Mouse (Mus musculus): ENCODE measurements at regions not wholly inside any gene's neighbourhood (a gene's known extent, or its start where the extent isn't known, plus 50 kb on each side); places are given as distances from the start of the nearest gene placed in this dataset.
A peak's percentile ranks its signal among the peaks of the same experiment; 100 is the strongest.

DNA sequence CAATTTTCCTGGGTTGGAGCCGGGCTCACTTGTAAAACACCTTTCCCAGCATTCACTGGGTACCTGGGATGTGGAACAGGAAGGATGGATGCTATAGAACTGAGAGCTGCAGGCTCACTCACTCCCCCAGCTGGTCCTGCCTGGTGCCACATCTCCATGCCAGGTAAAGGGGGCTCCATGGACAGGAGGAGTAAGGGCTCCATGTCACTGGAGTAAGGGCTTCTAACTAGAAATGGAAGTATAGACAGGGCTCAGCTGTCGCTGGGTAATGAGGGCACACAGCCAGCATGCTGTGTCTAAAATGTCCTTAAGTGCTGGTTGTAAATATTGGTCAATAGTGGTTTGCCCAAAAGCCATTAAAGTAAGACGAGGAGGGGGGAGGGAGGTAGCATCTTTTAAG is 99.4 kb upstream of the Gpr12 start:
- DNase-seq = no peak

DNA sequence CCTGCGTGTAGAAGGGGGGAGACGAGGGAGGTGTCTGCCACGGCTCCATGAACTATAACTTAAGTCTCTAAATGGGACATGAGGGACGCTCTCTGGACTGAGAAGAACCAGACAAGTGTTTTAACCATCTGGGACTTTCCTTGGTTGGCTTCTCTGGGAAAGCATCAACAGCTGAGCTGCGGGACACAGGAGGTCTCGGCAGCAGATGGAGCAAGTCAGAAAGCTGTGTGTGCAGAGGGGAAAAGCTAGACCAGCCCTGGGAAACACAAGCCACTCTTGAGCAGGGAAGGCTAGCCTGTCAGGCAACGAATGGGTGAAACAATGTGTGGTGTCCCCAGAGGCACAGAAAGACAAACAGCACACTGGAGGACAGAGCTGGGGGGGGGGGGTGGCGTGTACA is 98.5 kb upstream of the Gpr12 start:
- DNase-seq = no peak

DNA sequence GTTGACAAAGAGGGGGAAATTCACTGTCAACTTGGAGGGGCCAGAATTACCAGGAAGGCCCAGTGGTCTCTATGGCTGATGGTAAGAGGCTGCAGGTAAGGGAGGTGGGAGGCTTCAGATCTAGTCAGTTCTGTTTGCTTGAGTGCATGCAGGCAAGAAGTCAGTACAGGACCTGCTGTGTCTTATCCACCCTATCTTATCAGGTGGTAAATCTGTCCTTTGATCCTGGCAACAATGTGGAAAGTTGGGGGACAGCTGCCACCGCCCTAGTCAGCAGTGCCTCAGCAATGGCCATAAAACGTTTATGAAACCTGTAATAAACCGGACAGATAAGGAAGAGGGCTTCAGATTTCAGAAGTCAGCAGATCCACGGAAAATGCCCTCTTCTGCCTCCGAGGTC is 97.9 kb upstream of the Gpr12 start:
- no peak for DNase-seq

DNA sequence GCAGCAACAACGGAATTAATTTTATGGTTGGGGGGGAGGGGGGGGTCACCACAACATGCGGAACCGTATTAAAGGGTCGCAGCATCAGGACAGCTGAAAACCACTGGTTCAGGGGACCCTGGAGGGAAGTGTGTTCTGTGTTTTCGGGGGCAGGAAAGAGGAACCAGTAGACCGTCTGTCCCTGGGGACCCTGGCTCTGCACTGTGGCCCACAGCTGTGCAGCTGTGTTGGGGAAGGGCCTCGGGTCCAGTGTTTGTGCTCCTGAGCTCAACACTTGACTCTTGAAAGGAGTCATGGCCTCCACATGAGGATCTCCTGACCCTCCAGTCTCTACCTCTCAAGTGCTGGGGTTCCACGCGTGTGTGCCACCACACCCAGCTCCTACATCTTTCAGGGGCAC is 96.5 kb upstream of the Gpr12 start:
- DNase-seq = no peak

DNA sequence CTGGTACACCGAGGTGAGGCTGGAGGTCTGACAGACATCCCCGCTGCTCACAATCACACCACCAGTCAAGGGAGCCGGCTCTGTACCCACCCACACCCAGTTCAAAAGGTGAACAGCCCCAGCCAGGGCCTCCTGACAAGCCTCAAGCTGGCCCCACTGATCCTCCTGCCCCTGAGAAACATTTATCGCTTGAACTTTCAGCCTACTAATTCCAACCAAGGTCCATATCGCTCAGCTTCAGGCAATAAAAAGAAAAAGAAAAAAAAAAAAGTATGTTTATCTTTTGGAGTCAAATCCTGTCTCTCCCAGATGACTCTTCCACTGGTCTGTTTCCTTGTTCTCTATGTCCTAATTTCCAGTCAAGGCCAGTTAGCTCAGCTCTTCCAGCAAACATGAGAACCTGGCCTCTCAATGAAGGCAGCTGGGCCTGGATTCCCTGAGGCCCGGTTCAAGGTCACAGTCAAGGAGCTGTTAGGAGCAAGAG is 94.2 kb upstream of the Gpr12 start:
- no peak for DNase-seq

DNA sequence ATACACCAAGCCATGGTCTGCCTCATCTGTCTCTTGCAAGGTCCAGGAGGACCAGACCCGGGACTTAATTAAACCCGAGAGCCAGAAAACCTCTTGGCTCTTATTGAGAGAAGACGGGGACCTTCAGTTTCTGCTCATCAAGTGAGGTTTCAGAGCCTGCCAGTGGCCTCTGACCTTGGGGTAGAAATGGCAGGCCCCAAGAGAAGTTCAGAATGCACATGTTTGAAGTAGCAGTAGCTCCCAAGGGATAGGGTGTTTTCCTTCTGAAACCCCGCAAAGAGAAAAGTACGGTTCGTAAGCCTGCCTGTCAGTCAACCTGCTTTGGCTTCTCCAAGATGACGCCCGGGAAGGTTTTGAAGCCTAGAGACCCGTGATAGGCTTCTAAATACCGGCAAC is 93.7 kb upstream of the Gpr12 start:
- no peak for DNase-seq

DNA sequence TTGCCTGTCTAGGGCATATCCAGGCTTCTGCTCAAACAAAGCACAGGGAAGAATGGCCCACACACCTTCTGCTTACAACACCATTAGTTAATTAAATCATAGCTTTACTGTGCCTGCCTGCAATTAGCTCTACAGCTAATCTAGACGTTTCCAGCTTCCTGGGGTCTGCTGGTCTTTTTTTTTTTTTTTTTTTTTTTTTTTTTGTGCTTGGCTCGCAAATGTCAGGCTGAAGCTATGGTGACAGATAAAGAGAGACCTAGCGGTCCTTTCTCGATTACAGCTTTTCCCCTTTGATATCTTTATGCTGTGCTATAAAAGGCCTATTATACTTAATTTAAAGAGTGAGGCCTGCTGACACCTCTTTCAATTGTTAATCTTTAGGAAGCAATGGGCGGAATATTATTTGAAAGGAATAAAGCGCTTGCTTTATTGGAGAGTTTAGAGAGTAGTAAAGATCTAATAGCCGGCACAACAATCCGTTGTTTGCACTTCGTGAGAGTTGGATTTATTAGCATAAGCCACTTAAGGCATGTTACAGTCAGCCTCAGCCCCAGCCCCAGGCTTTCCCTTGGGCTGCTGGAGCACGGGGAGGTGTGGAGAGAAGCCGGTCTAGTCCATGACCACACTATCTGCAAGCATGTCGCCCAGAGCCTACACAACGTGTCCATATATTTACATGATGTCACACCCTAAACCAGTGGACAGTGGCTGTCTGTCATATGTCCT is 93.2 kb upstream of the Gpr12 start:
- DNase-seq = no peak

DNA sequence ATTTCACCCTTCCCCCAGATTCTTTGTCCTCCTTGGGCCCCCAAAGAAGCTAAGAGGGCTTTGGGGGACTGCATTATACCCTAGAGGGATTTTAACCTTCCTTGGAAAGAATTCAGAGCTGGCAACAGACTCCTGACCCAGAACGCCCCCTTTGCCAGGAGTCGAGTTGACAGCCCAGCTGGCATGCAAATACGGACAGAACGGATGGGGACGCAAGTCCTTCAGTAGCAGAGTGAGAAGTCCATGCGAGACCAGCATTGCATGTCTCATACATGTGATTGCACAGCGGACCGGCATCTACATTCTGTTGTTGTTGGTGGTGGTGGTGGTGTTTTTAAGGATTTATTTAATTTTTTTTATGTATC is 92.1 kb upstream of the Gpr12 start:
- DNase-seq = no peak

DNA sequence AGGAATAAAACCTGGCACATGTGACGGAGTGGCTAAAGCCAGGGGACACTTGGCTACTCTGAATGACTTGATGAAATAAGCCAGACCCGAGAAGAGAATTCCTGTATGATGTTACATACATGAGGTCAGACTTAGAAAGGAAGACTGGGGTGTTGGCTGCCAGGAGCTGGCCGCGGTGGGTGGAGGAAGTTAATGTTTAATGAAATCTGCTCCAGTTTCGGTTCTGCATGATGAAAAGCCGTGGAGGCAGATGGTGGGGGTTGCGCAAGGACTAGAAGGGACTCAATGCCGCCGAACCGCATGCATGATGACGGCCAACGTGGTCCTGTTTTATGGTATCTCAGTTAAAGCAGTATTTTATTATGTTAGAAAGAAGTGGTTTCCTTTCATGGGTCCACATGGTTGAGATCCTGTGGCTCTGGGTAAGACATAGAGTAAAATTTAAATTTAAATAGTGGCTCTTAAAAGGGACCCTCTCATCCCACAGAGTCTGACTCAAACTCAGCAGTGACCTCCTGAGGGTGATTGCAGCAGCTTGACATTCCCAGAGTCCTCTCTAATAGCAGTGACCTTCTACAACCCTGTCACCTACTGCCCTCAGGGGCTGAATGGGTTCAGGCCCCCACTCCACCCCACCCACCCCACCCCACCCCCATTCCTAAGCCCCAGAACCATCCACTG is 91.6 kb upstream of the Gpr12 start:
- peak in 1 of 2 experiments; percentile 13 for DNase-seq

DNA sequence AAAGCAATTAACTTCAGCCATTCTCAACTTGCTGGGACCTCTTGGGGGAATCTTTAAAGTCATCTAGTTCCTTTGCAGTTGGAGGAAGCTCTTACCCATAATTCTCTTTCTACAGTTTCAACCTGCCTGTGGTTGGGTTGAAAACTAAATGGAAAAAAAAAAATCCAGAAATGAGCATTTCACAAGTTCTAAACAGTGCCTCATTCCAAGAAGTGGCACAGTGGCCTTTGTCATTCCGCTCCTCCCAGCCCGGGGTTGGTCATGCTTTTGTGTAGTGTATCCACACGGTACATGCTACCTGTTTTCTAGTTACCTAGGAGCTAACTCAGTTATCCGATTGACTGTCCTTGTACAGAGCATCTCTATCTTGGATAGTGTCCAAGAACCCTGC is 90.8 kb upstream of the Gpr12 start:
- no peak for DNase-seq

DNA sequence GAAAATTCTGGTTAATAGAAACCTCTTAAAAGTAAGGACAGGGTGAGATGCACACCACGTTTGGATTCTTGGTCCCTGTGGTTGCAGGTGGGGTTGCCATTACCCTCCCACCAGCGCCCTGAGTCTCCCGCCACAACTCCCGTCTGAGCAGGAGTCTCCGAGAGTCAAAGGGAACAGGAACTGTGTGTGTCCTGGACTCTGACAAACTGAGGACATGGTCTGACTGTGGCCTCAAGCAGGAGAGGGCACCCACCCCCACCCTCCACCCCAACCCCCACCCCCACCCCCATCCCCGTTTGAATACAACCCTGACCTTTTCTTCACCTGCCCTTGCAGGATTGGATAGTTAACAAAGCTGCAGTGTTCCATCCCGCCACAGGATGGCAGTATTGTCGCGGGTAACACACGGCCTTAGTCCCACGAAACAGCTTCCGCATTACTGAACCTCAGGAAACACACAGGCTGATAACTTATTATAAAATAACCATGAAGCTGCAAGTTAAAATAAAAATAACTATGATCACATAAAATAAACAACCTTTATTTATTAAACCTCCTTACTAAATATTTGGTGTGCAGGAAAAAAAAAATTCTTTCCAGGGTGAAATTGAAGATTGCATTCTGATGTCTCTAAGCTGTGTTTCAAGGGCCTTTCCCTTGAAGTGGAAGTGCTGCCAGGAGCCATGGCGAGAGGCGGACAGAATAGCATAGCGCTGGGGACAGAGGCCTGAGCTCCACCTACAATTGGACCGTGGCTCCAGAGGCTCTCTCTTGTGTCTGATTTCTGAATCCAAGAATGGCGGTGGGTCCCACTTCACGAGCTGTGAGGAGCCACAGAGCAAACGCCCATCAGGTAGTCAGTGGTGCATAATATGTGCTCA is 90.2 kb upstream of the Gpr12 start:
- peak in 1 of 2 experiments; percentile 22 for DNase-seq

DNA sequence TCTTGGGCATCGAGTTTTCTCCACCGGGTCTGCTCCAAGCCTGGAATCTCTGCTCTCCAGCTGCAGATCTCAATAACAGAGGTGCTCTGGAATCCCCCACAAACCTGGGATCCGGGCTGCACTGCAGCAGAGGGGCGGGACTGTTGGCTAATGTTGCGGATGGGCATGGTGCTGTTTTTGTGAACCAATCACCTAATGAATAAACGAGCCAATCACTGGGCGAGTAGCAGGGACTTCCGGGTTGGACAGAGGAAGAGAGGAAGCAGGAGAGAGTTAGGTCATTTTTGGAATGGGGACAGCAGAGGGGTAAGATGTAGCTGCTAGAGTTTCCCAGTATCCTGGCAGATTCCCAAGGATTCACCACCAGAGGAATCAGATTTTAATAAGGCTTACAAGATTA is 76.7 kb upstream of the Gpr12 start:
- no peak for DNase-seq

DNA sequence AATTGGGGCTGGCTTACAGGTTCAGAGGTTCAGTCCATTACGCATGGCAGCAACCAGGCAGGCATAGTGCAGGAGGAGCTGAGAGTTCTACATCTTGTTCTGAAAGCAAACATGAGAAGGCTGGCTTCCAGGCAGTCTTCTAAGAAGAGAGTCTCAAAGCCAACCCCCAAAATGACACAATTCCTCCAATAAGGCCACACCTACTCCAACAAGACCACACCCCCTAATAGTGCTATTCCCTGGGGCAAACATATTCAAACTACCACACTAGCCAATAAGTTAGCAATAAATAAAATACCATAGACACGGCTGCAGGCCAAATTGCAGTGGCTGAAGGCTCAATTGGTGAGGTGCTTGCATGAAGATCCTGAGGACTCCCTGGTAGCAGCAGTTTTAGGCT is 72.2 kb upstream of the Gpr12 start:
- DNase-seq = no peak

DNA sequence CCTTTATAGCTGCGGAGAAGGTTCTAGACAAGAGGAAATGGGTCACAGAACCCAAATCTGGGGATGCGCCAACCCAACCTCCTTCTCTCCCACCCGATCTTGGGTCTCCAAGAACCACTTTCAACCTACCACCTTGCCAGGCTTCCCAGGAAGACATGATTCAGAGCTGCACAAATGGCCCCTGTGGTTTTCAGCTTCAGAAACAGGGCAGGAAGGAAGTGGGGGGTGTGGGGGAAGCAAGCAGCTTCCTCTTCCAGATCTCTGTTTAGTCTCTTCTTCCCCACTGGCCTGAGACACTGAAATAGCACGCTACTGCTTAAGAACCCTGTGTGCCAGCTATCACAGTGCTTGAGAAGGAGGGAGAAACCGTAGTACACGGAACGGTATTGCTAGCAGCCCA is 70.4 kb upstream of the Gpr12 start:
- DNase-seq = peak in 1 of 2 experiments; percentile 8

DNA sequence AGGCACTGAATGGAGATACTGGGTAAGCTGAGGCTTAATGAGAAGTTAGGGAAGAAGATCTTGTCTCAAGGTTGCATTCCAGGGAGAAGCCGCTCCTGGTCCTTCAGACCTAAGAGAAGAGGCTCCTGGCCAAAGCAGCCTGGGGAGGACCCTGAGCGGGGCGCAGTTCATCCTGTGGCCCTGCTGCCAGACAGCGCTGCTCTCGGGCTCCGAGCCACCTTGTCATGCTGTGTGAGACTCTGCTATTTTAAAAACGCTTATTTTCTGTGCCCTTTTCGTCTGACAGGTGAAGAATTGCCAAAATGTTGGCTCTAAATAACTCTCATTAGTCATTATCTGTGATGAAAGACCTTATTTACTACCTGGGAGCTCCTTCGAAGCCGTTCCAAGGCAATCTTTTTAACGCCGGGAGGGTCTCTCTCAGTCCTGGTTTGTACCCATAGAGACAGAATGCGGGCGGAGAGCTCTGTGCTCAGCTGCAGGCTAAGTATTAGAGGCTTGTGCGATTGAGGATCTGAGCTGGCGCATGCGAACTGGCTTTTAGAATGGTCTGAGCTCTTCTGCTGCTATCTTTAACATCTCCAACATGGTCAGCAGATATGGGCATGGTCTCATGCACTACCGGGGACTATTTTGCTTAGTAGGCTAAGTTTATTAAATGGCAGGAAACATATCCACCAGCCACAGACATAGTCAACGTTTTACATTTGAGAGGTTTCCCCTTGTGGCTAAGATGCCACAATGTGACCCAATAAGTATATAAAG is 68.8 kb upstream of the Gpr12 start:
- DNase-seq = no peak

DNA sequence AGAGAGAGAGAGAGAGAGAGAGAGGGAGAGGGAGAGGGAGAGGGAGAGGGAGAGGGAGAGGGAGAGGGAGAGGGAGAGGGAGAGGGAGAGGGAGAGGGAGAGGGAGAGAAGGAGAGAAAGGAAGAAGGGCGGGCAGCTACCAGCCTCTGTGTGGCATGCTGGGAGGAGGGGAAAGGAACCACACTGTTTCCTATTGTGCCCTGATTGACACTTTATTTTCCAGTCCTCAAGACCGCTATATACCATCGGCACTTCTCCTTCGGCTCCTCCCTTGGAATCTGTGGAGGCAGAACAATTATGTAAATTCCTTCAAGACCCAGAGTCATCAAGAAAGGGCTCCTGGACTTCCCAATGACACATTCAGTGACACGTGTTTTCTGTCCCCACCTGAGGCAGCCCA is 67.8 kb upstream of the Gpr12 start:
- DNase-seq = no peak

DNA sequence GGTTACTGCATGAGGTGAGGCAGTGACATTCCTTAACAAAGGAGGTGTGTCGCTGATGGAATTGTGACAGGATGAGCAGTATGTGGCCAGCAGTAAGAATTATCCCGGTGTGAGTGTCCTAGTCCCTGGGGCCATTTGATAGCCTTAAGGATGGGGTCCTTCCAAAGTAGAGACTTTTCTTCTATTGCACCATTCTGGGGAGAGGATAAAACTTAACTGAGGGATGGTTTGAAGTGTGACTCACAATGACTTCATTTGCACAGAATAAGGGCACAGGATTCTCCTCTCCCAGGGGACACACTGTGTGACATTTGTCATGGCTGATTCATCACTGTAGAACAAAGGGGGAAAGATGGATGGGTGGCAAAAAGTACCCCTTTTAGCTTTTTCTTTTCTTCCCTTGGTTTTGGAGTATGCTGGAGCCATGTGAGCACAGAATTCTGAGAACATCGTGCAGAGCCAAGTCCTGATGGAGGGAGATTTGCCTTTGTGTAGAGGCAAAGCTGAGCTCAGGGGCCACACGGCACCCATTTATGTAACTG is 63.6 kb upstream of the Gpr12 start:
- no peak for DNase-seq

DNA sequence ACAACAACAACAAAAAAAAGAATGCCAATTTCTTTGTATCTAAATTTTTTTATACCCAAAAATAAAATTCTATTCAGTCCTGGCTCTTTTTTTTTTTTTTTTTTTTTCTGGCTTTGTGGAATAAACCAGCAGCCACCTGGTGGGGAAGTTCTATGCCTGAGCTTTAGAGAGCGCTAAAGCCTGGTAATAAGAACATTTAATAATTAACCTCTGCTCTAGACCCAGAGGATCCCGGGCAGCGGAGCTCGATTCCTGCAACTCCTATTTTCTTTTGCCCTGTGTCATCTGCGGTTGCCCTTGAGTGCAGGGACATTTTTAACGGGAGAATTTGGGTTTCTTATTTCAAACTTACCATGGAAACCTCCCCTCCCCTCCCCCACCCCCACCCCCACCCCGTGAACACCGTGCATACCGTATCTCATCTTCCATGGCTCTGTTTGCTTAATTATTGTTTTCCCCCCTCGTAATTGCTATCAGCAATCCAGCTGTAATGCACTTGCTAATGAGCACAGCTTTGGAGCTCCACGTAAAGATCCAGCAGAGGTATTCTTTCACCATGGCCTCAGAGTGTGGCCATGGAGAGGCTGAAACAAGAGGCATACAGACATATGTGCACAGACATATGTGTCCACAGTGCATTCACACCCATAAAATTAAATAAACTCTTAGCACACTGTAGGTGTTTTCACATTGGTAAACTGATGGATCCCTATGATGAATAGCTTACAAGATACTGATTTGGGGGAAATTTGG is 62.8 kb upstream of the Gpr12 start:
- DNase-seq = no peak

DNA sequence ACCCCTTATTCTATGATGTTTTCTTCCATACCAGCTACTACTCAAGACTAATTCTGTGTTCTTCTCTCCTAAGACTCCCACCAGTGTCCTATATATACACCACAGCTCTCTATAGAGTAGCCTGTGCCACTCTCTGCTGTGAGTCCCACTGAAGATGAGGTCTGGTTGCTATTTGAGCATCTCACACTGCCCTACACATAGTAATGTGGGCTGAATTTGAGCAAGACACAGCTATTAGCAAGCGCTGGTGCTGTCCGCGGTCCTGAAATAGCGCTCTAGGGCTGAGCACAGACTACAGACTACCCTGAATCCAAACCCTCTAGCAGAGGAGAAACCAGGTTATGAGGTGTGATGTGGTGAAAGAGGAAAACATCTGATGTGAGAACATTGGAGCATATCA is 59.5 kb upstream of the Gpr12 start:
- no peak for DNase-seq

DNA sequence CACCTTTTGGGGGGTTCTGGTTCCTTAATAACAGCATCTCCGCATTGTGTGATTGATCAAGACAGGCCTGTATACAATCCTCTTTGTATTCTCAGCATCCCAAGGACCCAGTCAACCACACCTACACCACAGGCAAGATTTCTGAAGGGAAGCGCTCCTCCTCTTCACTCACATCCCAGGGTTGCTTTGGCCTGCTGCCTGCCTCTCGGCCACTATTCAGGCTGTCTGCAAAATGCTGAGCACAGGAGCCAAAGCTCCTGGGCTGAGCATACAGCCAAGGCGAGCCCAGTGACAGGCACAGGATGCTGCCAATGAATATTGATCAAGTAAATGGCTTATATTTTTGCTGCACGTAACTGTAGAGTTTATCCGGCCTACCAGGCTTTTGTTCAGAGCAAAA is 56.9 kb upstream of the Gpr12 start:
- no peak for DNase-seq

DNA sequence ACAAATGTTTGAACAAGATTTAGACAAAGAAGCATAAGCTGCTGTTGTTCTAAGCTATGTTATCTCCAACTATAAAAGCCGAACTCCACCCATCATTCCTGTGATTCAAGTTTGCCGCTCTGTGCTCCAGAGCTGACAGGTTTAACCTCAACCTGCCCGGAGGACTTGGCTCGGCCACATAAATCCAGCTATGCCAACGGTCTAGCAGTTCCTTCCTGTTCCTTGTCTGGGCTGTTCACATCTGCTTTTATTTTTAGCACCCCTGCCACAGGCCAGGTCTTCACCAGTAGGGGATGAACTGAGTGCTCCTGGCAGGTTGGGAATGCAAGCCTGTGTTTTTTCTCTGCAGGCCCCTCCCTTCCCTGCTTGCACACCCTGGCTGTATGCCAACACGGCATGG is 51.8 kb upstream of the Gpr12 start:
- no peak for DNase-seq
